Mouse (Mus musculus) heart, embryonic 14.5 days (tissue): ENCODE measurements around the gene Cela2a. TPM values are rescaled to one million over a fixed set of nuclear protein-coding genes. Genes with fewer than 3 reads are reported as not detected.

Experiments used
- ATAC-seq: fragments of 200-750 bp; cut with Nextera tagmentation; 2 replicates; pipeline ENCODE4 v1.8.0; 2017; ENCODE audit warnings: low read depth, moderate TSS enrichment; ENCODE audit not compliant: insufficient number of reproducible peaks, insufficient read depth, low FRiP score
- H3K27ac ChIP-seq, 2 experiments: fragments of 200-500 bp in 1 of 2; fragments of 300-500 bp in 1 of 2; sonication (generic) in 1 of 2; replicated peaks in 1 of 2; 2 replicates each; pipeline ENCODE4 v1.5.1; 2012 to 2014; ENCODE audit warnings: low read depth in 2 of 2, low read length in 2 of 2, control low read depth in 1 of 2, mild to moderate bottlenecking in 1 of 2, mixed read lengths in 1 of 2; ENCODE audit not compliant: control insufficient read depth in 1 of 2, insufficient read depth in 1 of 2
- H3K27me3 ChIP-seq: fragments of 300-500 bp; sonication (generic); 2 replicates; pipeline ENCODE4 v1.6.1; 2014; ENCODE audit warnings: mild to moderate bottlenecking, low read length, control low read depth; ENCODE audit not compliant: control insufficient read depth, insufficient read depth
- H3K36me3 ChIP-seq: fragments of 300-500 bp; sonication (generic); 2 replicates; pipeline ENCODE4 v1.6.1; 2014; ENCODE audit warnings: mild to moderate bottlenecking, control low read depth, low read length, mixed read lengths; ENCODE audit not compliant: control insufficient read depth, insufficient read depth
- H3K4me1 ChIP-seq, 2 experiments: fragments of 200-500 bp in 1 of 2; fragments of 300-500 bp in 1 of 2; sonication (generic) in 1 of 2; 2 replicates each; pipeline ENCODE4 v1.6.1; 2012 to 2014; ENCODE audit warnings: low read length in 2 of 2, control low read depth in 1 of 2, mixed read lengths in 1 of 2; ENCODE audit not compliant: control insufficient read depth in 2 of 2, insufficient read depth in 2 of 2
- H3K4me2 ChIP-seq: fragments of 300-500 bp; sonication (generic); 2 replicates; pipeline ENCODE4 v1.6.1; 2014; ENCODE audit warnings: mild to moderate bottlenecking, low read length
- H3K4me3 ChIP-seq, 2 experiments: fragments of 200-500 bp in 1 of 2; fragments of 300-500 bp in 1 of 2; sonication (generic) in 1 of 2; 2 replicates each; pipeline ENCODE4 v1.5.1; 2012 to 2014; ENCODE audit warnings: low read length in 2 of 2, mild to moderate bottlenecking in 2 of 2, control low read depth in 1 of 2, low read depth in 1 of 2, moderate library complexity in 1 of 2; ENCODE audit not compliant: control insufficient read depth in 1 of 2, insufficient read depth in 1 of 2
- H3K9ac ChIP-seq: fragments of 300-500 bp; sonication (generic); 2 replicates; pipeline ENCODE4 v1.6.1; 2014; ENCODE audit warnings: mild to moderate bottlenecking, low read length
- H3K9me3 ChIP-seq: fragments of 300-500 bp; sonication (generic); 2 replicates; pipeline ENCODE4 v1.6.1; 2016; ENCODE audit warnings: low read length, control low read depth; ENCODE audit not compliant: control insufficient read depth
- WGBS: fragments of 180-500 bp; shearing (Covaris S2); extraction: QIAGEN DNeasy Blood & Tissue Kit; methylation state at CpG from one replicate; pipeline ENCODE4 v1.1.7; 2014; 5-methylcytosine and 5-hydroxymethylcytosine counted together
- polyA plus RNA-seq: library from polyadenylated mRNA; unstranded; fragments of >200 nt; fragmentation: Nextera tagmentation; extraction: Ambion mirVana; gene quantifications from 2 replicates; pipeline ENCODE4 v1.2.1, GENCODE M21; 2014

Cela2a gene
- polyA plus RNA-seq, 1 experiment from 2014 or later = not detected

DNA sequence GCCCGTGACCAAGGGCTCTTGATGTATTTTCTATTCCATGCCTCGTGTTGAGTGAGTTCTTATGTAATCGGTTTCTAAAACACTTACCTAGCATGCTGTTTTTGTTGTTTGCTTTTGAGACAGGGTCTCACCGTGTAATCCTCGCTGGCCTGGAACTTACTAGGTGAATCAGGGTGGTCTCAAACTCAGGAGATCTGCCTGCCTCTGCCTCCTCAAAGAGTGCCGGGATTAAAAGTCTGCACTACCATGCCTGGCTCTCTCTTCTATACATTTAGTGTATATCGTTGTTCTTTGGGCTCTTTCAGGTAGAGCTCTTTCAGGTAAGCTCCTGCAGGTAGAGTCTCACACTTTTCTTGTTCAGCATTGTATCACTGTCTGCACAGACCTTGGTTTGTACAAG, 34.5 kb downstream of the Cela2a start:
- Histone ChIP-seq H3K4me2 (peak overlapping the region; percentile 76; the same call in 1 of the 2 replicates), H3K4me1 (peaks cover 8 to 18% of the 10 kb centered on the region in 2 experiments), H3K27ac (no peak overlapping the region), H3K4me3 (no peak overlapping the region), H3K36me3 (peaks cover 22% of the 10 kb centered on the region), H3K27me3 (no peaks in the 10 kb centered on the region), H3K9ac (no peak overlapping the region), H3K9me3 (no peaks in the 10 kb centered on the region)
- WGBS = 89% methylated on average over 7 of the region's 7 CpGs
- no peak for ATAC-seq

GRCm38 (mm10) chr4:141790524-141790990, 35.4 kb downstream of the Cela2a start, which contains the start of gene Dnajc16:
Gene Dnajc16, minus strand, starts transcription at chr4:141790931.
- Histone ChIP-seq H3K27me3 (no peaks in the 10 kb centered on the region), H3K9ac (peak within 1 kb of the TSS; percentile 95), H3K4me3 (peak within 1 kb of the TSS; percentile 80 to 98), H3K4me1 (peaks cover 8 to 18% of the 10 kb centered on the region in 2 experiments), H3K27ac (peak within 1 kb of the TSS; percentile 46 to 78; a peak in 3 of 4 replicates), H3K4me2 (peak within 1 kb of the TSS; percentile 76), H3K9me3 (no peaks in the 10 kb centered on the region), H3K36me3 (peaks cover 29% of the 10 kb centered on the region)
- ATAC-seq = peak; percentile 84
- under 1% methylated on average over 35 of the region's 42 CpGs for WGBS

DNA sequence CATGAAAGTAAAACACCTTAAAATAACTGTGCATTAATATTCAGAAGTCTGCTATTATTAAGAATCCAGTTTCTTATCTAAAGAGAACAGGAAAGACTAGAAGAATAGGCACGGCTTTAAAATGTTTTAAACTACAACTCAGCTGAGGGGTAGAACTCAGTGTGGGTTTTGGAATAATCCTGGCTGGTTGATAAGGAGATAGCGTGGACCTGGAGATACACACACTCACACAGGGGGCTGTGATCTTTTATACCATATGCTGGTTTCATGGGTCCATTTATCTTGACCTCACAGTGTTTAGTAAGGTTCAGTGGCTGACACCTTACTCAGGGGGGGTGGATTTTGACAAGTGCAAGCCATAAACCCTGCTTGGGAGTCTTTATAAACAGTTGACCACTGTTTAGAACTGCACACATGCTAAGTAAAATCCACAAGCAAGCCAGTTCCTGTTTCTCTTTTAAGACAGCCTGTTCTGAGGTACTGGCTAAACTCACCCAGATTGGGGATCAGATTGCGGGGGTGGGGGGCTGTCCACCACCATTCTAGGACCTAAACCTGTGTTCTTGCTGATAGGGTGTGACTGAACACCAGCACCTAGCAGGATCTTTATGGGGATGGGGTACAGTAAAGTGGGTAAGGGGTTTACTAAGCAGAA, 36.3 kb downstream of the Cela2a start:
- Histone ChIP-seq H3K27ac (peak overlapping the region; percentile 46 to 78; a peak in 2 of 4 replicates), H3K9ac (peak overlapping the region; percentile 95), H3K27me3 (no peaks in the 10 kb centered on the region), H3K4me1 (peaks cover 6 to 12% of the 10 kb centered on the region in 2 experiments), H3K4me3 (peak overlapping the region; percentile 80 to 98), H3K9me3 (no peaks in the 10 kb centered on the region), H3K4me2 (peak overlapping the region; percentile 76), H3K36me3 (peaks cover 38% of the 10 kb centered on the region)
- no peak for ATAC-seq
- 37% methylated on average over 3 of the region's 3 CpGs for WGBS

DNA sequence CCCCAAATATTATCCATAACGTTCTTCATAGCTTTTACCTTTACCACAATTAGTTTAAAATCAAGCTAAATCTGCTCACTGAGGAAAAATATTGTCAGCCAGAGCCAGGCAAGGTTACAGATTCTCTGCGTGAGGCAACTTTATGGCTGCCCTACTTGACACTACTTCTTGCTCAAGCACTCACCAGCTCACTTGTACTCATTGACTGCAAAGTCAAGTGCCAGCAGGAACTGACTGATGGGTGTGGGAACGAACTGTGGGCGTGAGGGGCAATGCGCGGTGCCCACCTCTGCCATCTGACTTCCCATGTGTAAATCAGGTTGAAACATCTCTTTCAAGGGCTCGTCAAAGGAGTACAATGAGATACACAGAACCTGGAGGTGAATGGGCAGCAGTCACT, 38.5 kb downstream of the Cela2a start:
- no peak for ATAC-seq
- H3K27ac ChIP-seq = no peak overlapping the region

DNA sequence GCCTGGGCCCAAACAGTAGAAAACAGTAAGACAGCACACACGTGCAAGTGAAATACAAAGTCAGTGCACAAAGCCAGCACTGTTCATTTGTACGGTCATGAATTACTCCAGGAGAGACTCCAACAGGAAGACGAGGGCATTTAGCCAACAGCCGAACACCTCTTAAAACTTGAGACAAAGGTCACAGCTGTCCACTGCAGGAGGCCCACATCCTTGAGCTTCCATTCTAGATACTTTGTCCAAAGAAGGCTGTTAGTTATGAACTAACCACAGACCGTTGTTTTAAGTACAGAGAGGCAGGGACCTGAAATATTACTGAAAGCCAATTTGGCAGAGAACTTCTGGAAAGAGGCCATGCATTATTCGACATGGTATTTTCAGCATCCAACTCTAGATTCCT, 38.9 kb downstream of the Cela2a start:
- no peak for ATAC-seq
- Histone ChIP-seq H3K4me3 (no peak overlapping the region), H3K4me2 (no peak overlapping the region), H3K4me1 (peaks cover 6 to 11% of the 10 kb centered on the region in 2 experiments), H3K9ac (no peak overlapping the region), H3K27ac (no peak overlapping the region), H3K27me3 (no peaks in the 10 kb centered on the region), H3K36me3 (peaks cover 64% of the 10 kb centered on the region), H3K9me3 (no peaks in the 10 kb centered on the region)
- 77% methylated on average over 6 of the region's 6 CpGs for WGBS

More for the DNA sequence above, 38.5 kb downstream of the Cela2a start:
- WGBS = 90% methylated on average over 7 of the region's 7 CpGs
- no peaks in the 10 kb centered on the region for H3K9me3 ChIP-seq
- no peak overlapping the region for H3K4me2 ChIP-seq
- no peak overlapping the region for H3K4me3 ChIP-seq
- H3K36me3 ChIP-seq = peaks cover 60% of the 10 kb centered on the region
- H3K4me1 ChIP-seq = peaks cover 6 to 11% of the 10 kb centered on the region in 2 experiments
- H3K27me3 ChIP-seq = no peaks in the 10 kb centered on the region
- H3K9ac ChIP-seq = no peak overlapping the region

- 89% methylated on average over 13 of the region's 13 CpGs for WGBS
- no peak overlapping the region for H3K9ac ChIP-seq
- H3K36me3 ChIP-seq = peaks cover 73% of the 10 kb centered on the region
- ATAC-seq = no peak
- no peak overlapping the region for H3K27ac ChIP-seq
- no peak overlapping the region for H3K4me3 ChIP-seq
- no peaks in the 10 kb centered on the region for H3K9me3 ChIP-seq
- H3K4me1 ChIP-seq = peaks cover 5 to 10% of the 10 kb centered on the region in 2 experiments
- H3K27me3 ChIP-seq = no peaks in the 10 kb centered on the region
- H3K4me2 ChIP-seq = no peak overlapping the region
Observed at GRCm38 (mm10) chr4:141786141-141786540, 39.8 kb downstream of the Cela2a start.

DNA sequence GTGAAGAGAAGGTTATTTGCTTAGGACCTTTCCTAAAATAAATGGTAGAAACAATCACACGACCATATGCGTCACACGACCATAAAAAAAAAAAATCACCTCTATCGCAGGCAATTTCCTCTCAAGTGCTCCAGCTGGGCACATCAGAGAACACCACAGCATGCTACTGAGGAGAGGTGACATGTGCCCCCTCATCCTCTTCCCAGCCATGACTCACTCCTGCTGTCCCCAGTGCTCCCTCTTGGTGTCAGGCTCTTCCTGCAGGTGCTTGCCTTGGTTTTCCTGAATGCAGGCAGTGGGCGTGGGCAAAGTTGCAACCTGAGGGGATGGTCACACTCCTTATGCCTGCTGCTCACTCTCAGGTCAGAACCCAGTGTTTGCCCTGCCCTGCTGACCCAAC, 41.1 kb downstream of the Cela2a start:
- Histone ChIP-seq H3K4me1 (peaks cover 2 to 6% of the 10 kb centered on the region in 2 experiments), H3K9ac (no peak overlapping the region), H3K27ac (no peak overlapping the region), H3K4me2 (no peak overlapping the region), H3K9me3 (no peaks in the 10 kb centered on the region), H3K27me3 (no peaks in the 10 kb centered on the region), H3K4me3 (no peak overlapping the region), H3K36me3 (peaks cover 86% of the 10 kb centered on the region)
- WGBS = 83% methylated on average over 5 of the region's 5 CpGs
- no peak for ATAC-seq
